Mouse (Mus musculus) midbrain, embryonic 10.5 days (tissue): ENCODE measurements at regions not wholly inside any gene's neighbourhood (a gene's known extent, or its start where the extent isn't known, plus 50 kb on each side); places are given as distances from the start of the nearest gene placed in this dataset.

ENCODE experiments used
- DNase-seq: peaks from one replicate; pipeline ENCODE4 v3.0.0-alpha.2; 2017; ENCODE audit warnings: low spot score
- H3K27ac ChIP-seq: fragments of 300-500 bp; sonication (generic); replicated peaks from 2 replicates; pipeline ENCODE4 v1.5.1; 2016; ENCODE audit warnings: mild to moderate bottlenecking
- H3K27me3 ChIP-seq: fragments of 300-500 bp; sonication (generic); 2 replicates; pipeline ENCODE4 v1.6.1; 2016; ENCODE audit warnings: low read depth, mild to moderate bottlenecking; ENCODE audit not compliant: poor library complexity, severe bottlenecking
- H3K36me3 ChIP-seq: fragments of 300-500 bp; sonication (generic); 2 replicates; pipeline ENCODE4 v1.6.1; 2016; ENCODE audit warnings: mild to moderate bottlenecking, moderate library complexity
- H3K4me1 ChIP-seq: fragments of 300-500 bp; sonication (generic); 2 replicates; pipeline ENCODE4 v1.6.1; 2016
- H3K4me3 ChIP-seq: fragments of 300-500 bp; sonication (generic); 2 replicates; pipeline ENCODE4 v1.5.1; 2016; ENCODE audit warnings: mild to moderate bottlenecking, moderate library complexity
- H3K9me3 ChIP-seq: fragments of 300-500 bp; sonication (generic); replicated peaks from 2 replicates; pipeline ENCODE4 v1.6.1; 2016; ENCODE audit warnings: mild to moderate bottlenecking
- WGBS: fragments of 180-500 bp; shearing (Covaris S2); methylation state at CpG from one replicate; pipeline ENCODE4 v1.1.7; 2016; 5-methylcytosine and 5-hydroxymethylcytosine counted together

DNA sequence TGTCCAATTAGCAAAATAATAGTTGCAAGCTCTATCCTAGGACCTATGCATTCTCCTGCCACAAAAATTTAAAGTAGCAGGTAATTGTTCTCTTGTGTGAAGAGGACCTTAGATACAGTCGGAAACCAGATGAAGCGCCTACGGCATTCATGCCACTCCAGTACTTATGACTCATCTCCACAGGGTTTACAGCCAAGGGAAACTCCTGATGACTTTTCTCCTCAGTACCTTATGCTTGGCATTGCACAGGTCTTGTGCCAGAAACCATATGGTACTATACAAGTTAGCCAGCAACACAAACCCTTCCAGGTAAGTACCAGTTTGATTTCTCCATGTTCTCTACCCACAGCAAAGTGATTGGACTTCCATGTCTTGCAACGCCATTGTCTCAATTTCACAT is 606.3 kb upstream of the Dmac1 start:
- no peak overlapping the region for H3K4me3 ChIP-seq
- no peak for DNase-seq
- H3K27me3 ChIP-seq = no peaks in the 10 kb centered on the region
- WGBS = 92% methylated on average over 4 of the region's 4 CpGs
- H3K27ac ChIP-seq = no peak overlapping the region
- no peaks in the 10 kb centered on the region for H3K9me3 ChIP-seq
- H3K36me3 ChIP-seq = no peaks in the 10 kb centered on the region
- H3K4me1 ChIP-seq = no peaks in the 10 kb centered on the region

DNA sequence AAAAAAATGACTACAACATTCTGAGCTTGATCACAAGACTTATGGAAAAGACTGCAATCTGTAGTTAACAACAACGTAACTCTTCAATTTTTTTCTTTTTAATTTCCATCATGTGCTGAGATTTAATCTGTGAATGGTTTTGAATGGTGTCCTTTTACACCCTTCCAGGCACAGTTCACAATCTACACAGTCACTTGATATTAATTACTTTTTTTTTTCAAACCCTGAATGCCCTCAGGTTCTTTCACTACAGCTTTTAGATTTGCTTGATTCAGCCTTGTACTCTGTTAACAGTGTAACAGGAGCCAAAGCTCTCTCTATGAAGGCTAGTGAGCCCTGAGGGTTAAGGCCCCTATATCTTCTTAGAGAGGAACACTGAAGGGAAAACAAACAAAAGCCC is 591.7 kb upstream of the Dmac1 start:
- Histone ChIP-seq H3K36me3 (no peaks in the 10 kb centered on the region), H3K4me1 (no peaks in the 10 kb centered on the region), H3K4me3 (no peak overlapping the region), H3K27ac (no peak overlapping the region), H3K9me3 (no peaks in the 10 kb centered on the region), H3K27me3 (peaks cover 1% of the 10 kb centered on the region; the same call in 1 of the 2 replicates)
- DNase-seq = no peak
- WGBS = 82% methylated on average over 1 of the region's 1 CpGs

DNA sequence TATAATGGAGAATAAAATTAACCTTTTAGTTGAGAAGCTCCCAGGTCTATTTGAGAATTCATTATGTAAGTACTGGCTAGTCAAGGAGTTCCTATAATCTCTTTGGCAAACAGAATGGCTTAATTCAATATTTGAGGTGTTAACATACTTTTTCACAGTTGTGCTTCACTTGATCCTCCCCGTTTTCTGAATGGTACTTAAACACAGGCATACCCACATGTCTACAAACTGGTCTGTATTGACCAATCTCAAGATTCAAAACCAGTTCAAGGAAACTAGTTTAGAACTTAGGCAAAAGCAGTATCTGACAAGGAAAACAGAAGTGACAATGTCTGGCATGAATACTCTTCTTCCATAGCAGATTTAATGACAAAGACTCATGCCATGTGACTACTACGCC is 583.0 kb upstream of the Dmac1 start:
- WGBS = 78% methylated on average over 2 of the region's 2 CpGs

DNA sequence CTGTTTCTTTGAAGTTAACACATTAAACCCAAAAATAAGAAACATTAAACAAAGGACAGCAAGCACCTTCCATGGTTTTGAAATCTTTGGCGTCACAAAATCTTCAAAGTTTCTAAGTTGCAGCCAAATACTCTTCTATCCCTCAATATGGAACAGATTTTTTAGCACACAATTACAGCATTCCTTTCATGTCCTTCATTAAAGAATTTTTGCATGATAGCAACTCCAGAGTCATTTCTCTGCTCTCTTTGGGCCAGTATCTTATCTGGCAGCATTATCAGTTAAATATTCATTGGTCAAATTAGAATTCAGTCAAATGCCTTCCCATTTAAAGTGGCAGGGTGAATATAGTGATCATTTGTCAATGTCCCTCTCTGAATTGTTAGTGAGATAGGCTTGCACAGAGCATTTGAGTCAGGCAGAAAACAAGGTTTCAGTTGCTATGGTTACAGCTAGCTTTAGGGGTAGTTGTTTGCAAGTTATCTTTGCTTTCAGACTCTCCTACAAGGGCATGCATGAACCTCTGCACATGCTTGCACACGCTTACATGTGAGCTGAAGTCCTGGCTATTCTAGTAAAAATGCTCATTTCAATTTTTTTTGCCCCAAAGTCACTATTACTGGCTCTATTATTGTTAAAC is 579.8 kb upstream of the Dmac1 start:
- DNase-seq = no peak
- no peak overlapping the region for H3K27ac ChIP-seq

More for the DNA sequence above, 583.0 kb upstream of the Dmac1 start:
- Histone ChIP-seq H3K4me1 (peaks cover 25% of the 10 kb centered on the region), H3K27me3 (peaks cover 13% of the 10 kb centered on the region; the same call in 1 of the 2 replicates), H3K9me3 (no peaks in the 10 kb centered on the region), H3K36me3 (no peaks in the 10 kb centered on the region), H3K27ac (no peak overlapping the region), H3K4me3 (no peak overlapping the region)
- no peak for DNase-seq

DNA sequence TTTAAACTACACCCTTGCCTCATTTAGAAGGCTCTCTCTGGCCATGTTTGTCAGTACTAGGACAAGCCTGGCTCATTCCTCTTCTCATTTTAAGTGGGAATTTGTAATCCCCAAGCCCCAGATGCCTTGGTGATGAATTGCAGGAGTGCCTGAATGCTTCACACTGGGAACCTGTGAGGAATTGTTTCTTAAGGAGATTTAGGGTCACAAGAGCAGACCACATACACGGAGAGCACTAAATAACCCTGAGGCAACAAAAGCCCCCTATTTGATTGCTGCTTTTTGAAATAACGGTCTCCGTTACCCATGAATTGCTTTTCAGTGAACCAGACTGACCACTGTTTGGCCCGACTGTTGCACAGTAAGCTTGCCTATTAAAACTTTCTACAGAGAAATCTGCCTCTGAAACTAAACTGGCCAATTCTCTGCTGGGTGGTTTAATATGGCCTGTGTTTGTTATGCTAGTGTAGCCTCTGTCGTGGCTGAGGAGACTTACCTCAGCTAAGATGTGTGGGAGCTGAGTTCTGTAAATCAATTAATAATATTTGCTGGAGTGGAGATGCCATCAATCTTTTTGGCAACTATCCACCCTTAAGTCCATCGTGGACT is 577.7 kb upstream of the Dmac1 start:
- Histone ChIP-seq H3K4me1 (peaks cover 41% of the 10 kb centered on the region), H3K36me3 (no peaks in the 10 kb centered on the region), H3K27me3 (peaks cover 15% of the 10 kb centered on the region; the same call in 1 of the 2 replicates), H3K4me3 (no peak overlapping the region), H3K27ac (0 out of 2 replicates have a peak overlapping the region, but pooled peaks have one; percentile 0), H3K9me3 (no peaks in the 10 kb centered on the region)
- peak; percentile 38 for DNase-seq
- 11% methylated on average over 6 of the region's 6 CpGs for WGBS

More for the DNA sequence above, 579.8 kb upstream of the Dmac1 start:
- Histone ChIP-seq H3K4me1 (peaks cover 41% of the 10 kb centered on the region), H3K27me3 (peaks cover 15% of the 10 kb centered on the region; the same call in 1 of the 2 replicates), H3K36me3 (no peaks in the 10 kb centered on the region), H3K4me3 (no peak overlapping the region), H3K9me3 (no peaks in the 10 kb centered on the region)
- WGBS = 65% methylated on average over 2 of the region's 2 CpGs

DNA sequence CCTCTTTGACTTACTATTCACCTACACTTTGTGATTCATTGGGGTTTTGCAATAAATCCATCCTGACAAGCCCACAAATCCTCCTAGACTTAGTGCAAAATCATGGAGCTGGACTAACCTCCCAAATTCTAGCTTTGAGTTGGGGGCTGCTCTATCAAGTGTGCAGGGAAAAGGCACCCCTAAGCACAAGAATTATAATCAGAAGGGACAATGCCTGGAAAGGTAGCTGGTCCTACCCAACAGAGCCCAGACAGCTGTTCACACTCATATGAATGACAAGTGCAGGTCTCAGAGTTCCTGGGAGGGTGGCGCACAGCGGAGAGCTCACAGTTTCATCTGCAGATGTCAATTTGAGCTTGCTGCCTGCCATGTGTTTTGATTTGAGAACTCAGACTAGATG is 572.2 kb upstream of the Dmac1 start:
- Histone ChIP-seq H3K36me3 (no peaks in the 10 kb centered on the region), H3K9me3 (no peaks in the 10 kb centered on the region), H3K4me1 (peaks cover 12% of the 10 kb centered on the region), H3K4me3 (no peak overlapping the region), H3K27ac (no peak overlapping the region), H3K27me3 (peaks cover 11% of the 10 kb centered on the region; the same call in 1 of the 2 replicates)
- no peak for DNase-seq
- 94% methylated on average over 2 of the region's 2 CpGs for WGBS

DNA sequence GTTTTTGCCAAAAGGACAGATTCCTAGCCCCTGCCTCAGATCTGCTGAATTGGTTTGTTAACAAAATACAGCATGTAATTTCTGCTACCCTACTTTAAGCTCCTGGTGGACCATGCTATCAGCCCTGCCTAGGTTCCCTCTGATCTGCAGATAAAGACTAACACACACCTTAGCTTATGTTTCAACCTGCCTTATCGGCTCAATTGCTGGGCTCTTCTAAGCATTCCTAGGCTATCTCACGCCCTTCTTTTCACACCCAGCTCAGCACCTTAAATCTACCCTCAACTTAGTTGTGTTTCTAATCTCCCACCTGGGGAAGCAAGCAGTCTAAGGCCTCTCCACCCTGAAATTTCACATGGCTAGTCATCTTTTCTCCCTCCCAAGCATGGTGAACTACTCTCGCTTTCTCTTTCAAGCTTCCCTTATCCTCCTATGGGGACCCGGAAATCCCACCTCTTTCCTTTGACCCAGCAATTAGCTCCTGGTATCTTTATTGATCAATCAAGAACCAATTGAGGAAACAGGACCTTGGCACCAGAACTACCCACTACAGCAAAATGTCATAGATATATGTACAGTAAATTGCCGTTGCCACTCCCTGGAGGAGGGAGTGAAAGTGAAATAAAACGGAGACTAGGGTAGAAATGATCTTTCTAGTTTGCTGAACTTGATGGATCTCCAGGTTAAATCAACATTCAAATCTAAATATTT is 569.7 kb upstream of the Dmac1 start:
- H3K4me3 ChIP-seq = no peak overlapping the region
- H3K9me3 ChIP-seq = no peaks in the 10 kb centered on the region
- H3K27me3 ChIP-seq = no peaks in the 10 kb centered on the region
- DNase-seq = no peak
- H3K36me3 ChIP-seq = no peaks in the 10 kb centered on the region
- 0 out of 2 replicates have a peak, but pooled peaks cover 3% of the 10 kb centered on the region for H3K4me1 ChIP-seq
- WGBS = 92% methylated on average over 6 of the region's 6 CpGs
- H3K27ac ChIP-seq = no peak overlapping the region

DNA sequence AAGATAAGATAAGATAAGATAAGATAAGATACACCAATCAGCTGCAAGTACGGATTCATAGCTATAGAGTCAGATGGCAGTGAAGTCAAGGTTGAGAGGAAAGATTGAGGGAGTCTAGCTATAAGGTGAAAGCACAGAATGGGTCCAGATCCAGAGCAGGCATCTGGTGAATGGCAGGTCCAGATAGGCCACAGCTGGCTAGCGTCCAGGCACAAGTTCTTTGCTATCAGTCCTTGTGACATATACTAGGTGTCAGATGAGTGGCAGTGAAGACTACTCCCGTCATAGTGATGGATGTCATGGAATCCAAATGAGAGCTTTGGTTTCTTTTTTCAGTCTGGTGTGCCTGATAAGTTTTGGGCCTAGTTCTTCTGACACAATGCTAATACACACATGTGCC is 566.9 kb upstream of the Dmac1 start:
- H3K9me3 ChIP-seq = no peaks in the 10 kb centered on the region
- DNase-seq = no peak
- H3K4me1 ChIP-seq = no peaks in the 10 kb centered on the region
- no peaks in the 10 kb centered on the region for H3K36me3 ChIP-seq
- no peaks in the 10 kb centered on the region for H3K27me3 ChIP-seq
- WGBS = 87% methylated on average over 3 of the region's 3 CpGs
- H3K27ac ChIP-seq = no peak overlapping the region
- no peak overlapping the region for H3K4me3 ChIP-seq

DNA sequence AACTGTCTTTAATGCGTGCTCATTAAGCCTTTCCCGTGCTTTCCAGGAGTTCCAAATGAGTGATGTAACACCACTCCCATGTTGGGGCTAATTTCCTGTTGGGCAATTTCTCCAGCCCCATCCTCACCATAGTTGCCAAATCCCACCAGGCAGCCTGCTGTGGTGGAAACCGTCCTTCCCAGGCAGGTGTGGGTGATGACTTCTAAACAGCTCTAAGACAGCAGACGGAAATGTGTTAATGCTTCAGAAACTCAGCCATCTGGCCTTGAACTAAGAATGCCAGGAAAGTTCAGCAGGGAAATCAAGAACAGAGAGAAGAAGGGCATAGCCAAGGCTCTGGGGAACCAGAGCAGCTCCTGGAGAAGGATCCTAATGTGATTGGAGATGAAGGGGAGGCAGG is 560.5 kb upstream of the Dmac1 start:
- no peaks in the 10 kb centered on the region for H3K4me1 ChIP-seq
- no peaks in the 10 kb centered on the region for H3K27me3 ChIP-seq
- H3K4me3 ChIP-seq = no peak overlapping the region
- H3K9me3 ChIP-seq = no peaks in the 10 kb centered on the region
- H3K36me3 ChIP-seq = no peaks in the 10 kb centered on the region
- WGBS = 76% methylated on average over 4 of the region's 4 CpGs
- H3K27ac ChIP-seq = no peak overlapping the region
- DNase-seq = no peak

DNA sequence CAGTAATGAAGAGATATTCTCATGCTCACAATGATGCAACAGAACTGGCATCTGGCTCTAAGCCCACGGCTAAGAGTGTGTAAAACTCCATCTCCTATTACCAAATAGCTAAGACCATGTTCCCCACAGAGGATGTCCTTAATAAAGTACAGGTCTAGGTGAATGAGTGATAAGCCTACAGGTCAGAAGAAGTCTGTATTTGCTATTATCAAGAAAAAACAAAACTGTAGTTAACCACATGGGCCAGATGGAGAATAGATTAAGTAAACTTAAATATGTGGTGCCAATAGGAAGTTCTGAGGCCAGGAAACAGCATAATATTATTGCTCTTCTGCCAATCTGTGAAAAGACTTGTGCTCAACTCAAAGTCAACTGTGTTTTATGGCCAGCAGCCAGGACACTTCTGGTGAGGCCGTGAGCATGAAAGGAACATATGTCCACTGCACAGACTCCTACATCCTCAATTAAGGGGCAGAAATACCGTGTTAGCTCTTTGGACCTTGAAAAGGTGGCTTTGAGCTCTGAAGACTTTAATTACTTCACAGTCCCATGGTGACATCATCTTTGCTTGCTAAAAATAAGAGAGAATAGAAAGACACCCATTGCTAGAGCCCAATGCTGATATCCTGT is 549.1 kb upstream of the Dmac1 start:
- H3K36me3 ChIP-seq = no peaks in the 10 kb centered on the region
- H3K4me3 ChIP-seq = no peak overlapping the region
- H3K27me3 ChIP-seq = no peaks in the 10 kb centered on the region
- no peaks in the 10 kb centered on the region for H3K4me1 ChIP-seq
- 85% methylated on average over 3 of the region's 3 CpGs for WGBS
- DNase-seq = no peak
- no peak overlapping the region for H3K27ac ChIP-seq
- no peaks in the 10 kb centered on the region for H3K9me3 ChIP-seq

DNA sequence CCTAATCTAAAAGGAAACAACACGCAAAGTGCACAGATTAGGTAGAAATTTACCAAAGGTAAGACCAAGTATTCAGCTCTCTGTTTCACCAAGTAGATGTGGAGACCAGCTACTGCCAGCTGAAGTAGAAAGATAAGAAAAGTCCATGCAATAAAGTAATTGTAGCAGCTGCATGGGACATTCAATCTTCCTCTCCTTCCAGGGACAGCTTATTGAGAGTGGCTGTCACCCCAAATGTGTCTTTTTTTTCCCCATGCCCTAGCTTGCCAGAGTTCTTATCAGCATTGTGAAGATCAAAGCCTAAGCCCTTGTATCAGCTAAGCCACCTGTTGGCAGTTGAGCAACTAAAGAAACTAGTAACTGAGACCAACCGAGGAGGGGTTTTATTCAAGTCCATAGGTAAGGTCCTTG is 541.1 kb upstream of the Dmac1 start:
- no peaks in the 10 kb centered on the region for H3K27me3 ChIP-seq

DNA sequence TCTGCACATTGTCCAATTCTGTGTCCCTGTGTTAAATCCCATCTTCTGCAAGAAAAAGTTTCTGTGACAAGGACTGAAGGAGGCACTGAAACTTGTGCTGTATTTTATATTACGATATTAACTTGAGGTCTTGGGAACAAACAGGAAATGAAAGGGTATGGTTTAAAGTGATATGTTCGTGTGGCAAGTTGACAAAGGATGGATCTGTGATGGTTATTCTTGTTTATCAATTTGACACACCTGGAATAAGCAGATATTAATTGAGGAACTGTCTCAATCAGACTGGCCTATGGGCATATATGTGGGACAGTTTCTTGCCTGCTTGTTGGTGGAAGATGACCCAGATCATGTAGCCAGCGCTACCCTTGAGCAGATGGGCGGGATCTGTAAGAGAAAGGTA is 537.9 kb upstream of the Dmac1 start:
- 89% methylated on average over 4 of the region's 4 CpGs for WGBS
- Histone ChIP-seq H3K36me3 (no peaks in the 10 kb centered on the region), H3K4me1 (no peaks in the 10 kb centered on the region), H3K27me3 (no peaks in the 10 kb centered on the region), H3K4me3 (no peak overlapping the region), H3K27ac (no peak overlapping the region), H3K9me3 (no peaks in the 10 kb centered on the region)
- no peak for DNase-seq

More for the DNA sequence above, 541.1 kb upstream of the Dmac1 start:
- no peak for DNase-seq
- H3K36me3 ChIP-seq = no peaks in the 10 kb centered on the region
- 75% methylated on average over 2 of the region's 2 CpGs for WGBS
- no peak overlapping the region for H3K27ac ChIP-seq
- no peaks in the 10 kb centered on the region for H3K4me1 ChIP-seq
- no peaks in the 10 kb centered on the region for H3K9me3 ChIP-seq
- no peak overlapping the region for H3K4me3 ChIP-seq

DNA sequence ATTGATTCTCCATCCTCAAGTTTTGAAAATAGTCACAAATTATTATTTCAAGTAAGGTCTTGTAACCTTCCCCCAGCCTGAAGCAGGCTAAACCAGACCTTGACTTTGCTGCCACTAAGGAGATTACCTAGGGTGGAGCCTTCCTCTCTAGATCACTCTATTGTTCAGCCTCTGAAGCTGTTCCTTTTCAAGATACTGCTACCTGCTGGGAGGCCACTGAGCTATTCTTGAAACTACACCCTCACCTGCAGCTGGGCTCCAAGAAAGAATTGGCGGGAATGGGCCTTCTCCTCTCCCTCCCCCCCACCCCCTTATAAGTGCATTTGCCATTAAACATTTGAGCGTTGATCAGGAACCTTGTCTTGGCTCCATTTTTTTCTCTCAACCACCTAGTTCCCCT is 534.2 kb upstream of the Dmac1 start:
- 31% methylated on average over 2 of the region's 2 CpGs for WGBS

More for the DNA sequence above, 534.2 kb upstream of the Dmac1 start:
- H3K27ac ChIP-seq = no peak overlapping the region
- H3K36me3 ChIP-seq = no peaks in the 10 kb centered on the region
- no peaks in the 10 kb centered on the region for H3K27me3 ChIP-seq
- no peak for DNase-seq
- H3K4me1 ChIP-seq = no peaks in the 10 kb centered on the region
- H3K9me3 ChIP-seq = no peaks in the 10 kb centered on the region
- no peak overlapping the region for H3K4me3 ChIP-seq
